In genomic region chr3:103393283-103394060, GRCm38 (mm10) we compare ENCODE assay signal across 9 mouse cellular contexts.
DNase-seq lines count a peak whose midpoint lies in the region; ATAC-seq and TF ChIP-seq lines count a peak whose summit lies in the region.
"Had no signal": no experiment of that assay in that cellular context is flagged by ENCODE, and none has a peak within 500 bp of the region (broad histone marks: within the 10 kb centered on the region; RNA-seq: fewer than 3 reads in every experiment).

No protein-coding gene starts in this region.

- no peak overlapping the region for H3K4me2 ChIP-seq in kidney, embryonic 16.5 days (replicated peaks; ENCODE audit: low read depth, low read length)
- H3K4me2 ChIP-seq in embryonic facial prominence, embryonic 12.5 days (replicated peaks) = no peak overlapping the region
- H3K4me2 ChIP-seq in hindbrain, postnatal 0 days (ENCODE audit: low read depth, low read length) = no peak overlapping the region
- H3K4me2 ChIP-seq in midbrain, postnatal 0 days (ENCODE audit: low read depth, low read length, poor library complexity, severe bottlenecking) = no peak overlapping the region
- H3K4me2 ChIP-seq: heart, embryonic 13.5 days had no signal

- 77% methylated on average over 14 of the region's 14 CpGs for WGBS in kidney, embryonic 16.5 days
- 78% methylated on average over 14 of the region's 14 CpGs for WGBS in embryonic facial prominence, embryonic 12.5 days
- WGBS in hindbrain, postnatal 0 days = 82% methylated on average over 14 of the region's 14 CpGs
- 84% methylated on average over 14 of the region's 14 CpGs for WGBS in midbrain, postnatal 0 days

- ATAC-seq in kidney, embryonic 16.5 days (ENCODE audit: low FRiP score, low TSS enrichment) = peak; percentile 69; the same call in 1 of the 2 replicates
- peak; percentile 64; the same call in 1 of the 2 replicates for ATAC-seq in embryonic facial prominence, embryonic 12.5 days (ENCODE audit: insufficient number of reproducible peaks, insufficient read depth, low FRiP score, low TSS enrichment)
- peak; percentile 70 for ATAC-seq in hindbrain, postnatal 0 days
- ATAC-seq in midbrain, postnatal 0 days (ENCODE audit: low FRiP score) = peak; percentile 47; the same call in 1 of the 2 replicates

- no peaks in the 10 kb centered on the region for H3K9me3 ChIP-seq in kidney, embryonic 16.5 days (ENCODE audit: low read length)
- H3K9me3 ChIP-seq in embryonic facial prominence, embryonic 12.5 days = no peaks in the 10 kb centered on the region
- no peaks in the 10 kb centered on the region for H3K9me3 ChIP-seq in hindbrain, postnatal 0 days (ENCODE audit: low read length)
- H3K9me3 ChIP-seq in midbrain, postnatal 0 days (ENCODE audit: low read length) = no peaks in the 10 kb centered on the region
- H3K9me3 ChIP-seq: heart, embryonic 13.5 days had no signal

- no peaks in the 10 kb centered on the region for H3K4me1 ChIP-seq in kidney, embryonic 16.5 days (ENCODE audit: insufficient read depth, low read length)
- 0 out of 2 replicates have a peak, but pooled peaks cover 6% of the 10 kb centered on the region for H3K4me1 ChIP-seq in embryonic facial prominence, embryonic 12.5 days
- no peaks in the 10 kb centered on the region for H3K4me1 ChIP-seq in hindbrain, postnatal 0 days (ENCODE audit: insufficient read depth, low read length)
- H3K4me1 ChIP-seq in midbrain, postnatal 0 days (ENCODE audit: insufficient read depth, low read length) = no peaks in the 10 kb centered on the region
- H3K4me1 ChIP-seq: heart, embryonic 13.5 days had no signal

- H3K27ac ChIP-seq in kidney, embryonic 16.5 days (ENCODE audit: low read length) = no peak overlapping the region
- no peak overlapping the region for H3K27ac ChIP-seq in embryonic facial prominence, embryonic 12.5 days
- H3K27ac ChIP-seq in hindbrain, postnatal 0 days = no peak overlapping the region
- H3K27ac ChIP-seq in midbrain, postnatal 0 days (ENCODE audit: low read depth, low read length) = no peak overlapping the region
- H3K27ac ChIP-seq: heart, embryonic 13.5 days had no signal

- no peak overlapping the region for H3K9ac ChIP-seq in kidney, embryonic 16.5 days (replicated peaks; ENCODE audit: low read length)
- H3K9ac ChIP-seq in embryonic facial prominence, embryonic 12.5 days = no peak overlapping the region
- no peak overlapping the region for H3K9ac ChIP-seq in hindbrain, postnatal 0 days (replicated peaks; ENCODE audit: low read length)
- H3K9ac ChIP-seq in midbrain, postnatal 0 days (replicated peaks; ENCODE audit: low read length, poor library complexity, severe bottlenecking) = no peak overlapping the region
- H3K9ac ChIP-seq: heart, embryonic 13.5 days had no signal

- DNase-seq in kidney, postnatal 36 days = no peak
- DNase-seq in hindbrain, postnatal 0 days (ENCODE audit: low spot score) = no peak
- no peak for DNase-seq in midbrain, postnatal 0 days (ENCODE audit: low spot score)
- no peak for DNase-seq in frontal cortex, postnatal 14 days (ENCODE audit: low spot score in 2 of 2)
- DNase-seq in left cerebral cortex, adult 18-20 months (ENCODE audit: low spot score in 2 of 2) = no peak
- DNase-seq in kidney, adult 9 months = no peak

- H3K36me3 ChIP-seq in kidney, embryonic 16.5 days (ENCODE audit: insufficient read depth, low read length) = no peaks in the 10 kb centered on the region
- no peaks in the 10 kb centered on the region for H3K36me3 ChIP-seq in embryonic facial prominence, embryonic 12.5 days
- H3K36me3 ChIP-seq in hindbrain, postnatal 0 days (ENCODE audit: insufficient read depth, low read length) = no peaks in the 10 kb centered on the region
- no peaks in the 10 kb centered on the region for H3K36me3 ChIP-seq in midbrain, postnatal 0 days (ENCODE audit: insufficient read depth, low read length)
- H3K36me3 ChIP-seq: heart, embryonic 13.5 days had no signal

- H3K4me3 ChIP-seq in kidney, embryonic 16.5 days (ENCODE audit: low read length) = no peak overlapping the region
- no peak overlapping the region for H3K4me3 ChIP-seq in embryonic facial prominence, embryonic 12.5 days
- H3K4me3 ChIP-seq in hindbrain, postnatal 0 days (ENCODE audit: low read length) = no peak overlapping the region
- no peak overlapping the region for H3K4me3 ChIP-seq in midbrain, postnatal 0 days (ENCODE audit: low read depth, low read length)
- H3K4me3 ChIP-seq: heart, embryonic 13.5 days had no signal

- no peaks in the 10 kb centered on the region for H3K27me3 ChIP-seq in kidney, embryonic 16.5 days (ENCODE audit: insufficient read depth, low read length)
- H3K27me3 ChIP-seq in embryonic facial prominence, embryonic 12.5 days = no peaks in the 10 kb centered on the region
- no peaks in the 10 kb centered on the region for H3K27me3 ChIP-seq in hindbrain, postnatal 0 days (ENCODE audit: insufficient read depth, low read length)
- H3K27me3 ChIP-seq in midbrain, postnatal 0 days (ENCODE audit: insufficient read depth, low read length) = no peaks in the 10 kb centered on the region
- H3K27me3 ChIP-seq: heart, embryonic 13.5 days had no signal

- TF ChIP-seq CTCF in hindbrain, postnatal 0 days (IDR thresholded peaks at IDR 0.05; ENCODE audit: low read depth) = no peak; the same call in 1 of the 2 replicates
- TF ChIP-seq CTCF in midbrain, postnatal 0 days (IDR thresholded peaks at IDR 0.05) = peak; percentile 24
